15 mouse cellular contexts compared by ENCODE assay signal in genomic region chr3:129729916-129730315, GRCm38 (mm10). TPM values are rescaled to one million over a fixed set of nuclear protein-coding genes. Genes with fewer than 3 reads are reported as not detected.
DNase-seq lines count a peak whose midpoint lies in the region; TF ChIP-seq lines count a peak whose summit lies in the region.
"Had no signal": no experiment of that assay in that cellular context is flagged by ENCODE, and none has a peak within 500 bp of the region (broad histone marks: within the 10 kb centered on the region; RNA-seq: fewer than 3 reads in every experiment).

No protein-coding gene starts in this region.

- H3K4me1 ChIP-seq in heart, adult 2 months (ENCODE audit: control insufficient read depth, insufficient read depth, low read length) = peaks cover 1% of the 10 kb centered on the region; the same call in 1 of the 2 replicates
- peaks cover 6 to 26% of the 10 kb centered on the region in 2 experiments for H3K4me1 ChIP-seq in MEL (ENCODE audit: control insufficient read depth in 1 of 2, insufficient read depth in 2 of 2, low read length in 2 of 2)

- DNase-seq in heart, adult 11 months = peak; percentile 67
- no peak for DNase-seq in heart, adult 2 months
- DNase-seq in MEL (ENCODE audit: low read depth, low spot score) (peak; percentile 77), MEL-GATA-1-ER (ENCODE audit: extremely low read depth, low read depth) (peak; percentile 80)
- DNase-seq in right cerebral cortex, postnatal 25 days = no peak
- no peak for DNase-seq in frontal cortex, postnatal 14 days (ENCODE audit: low spot score in 2 of 2)
- DNase-seq: adrenal gland, adult 8-10 months; cerebellum, adult 11 months; cerebellum, adult 11-12 months; cerebellum, adult 18-20 months; cerebellum, adult 2 months; cerebellum, adult 8-10 months had no signal

- H3K9me3 ChIP-seq in MEL (replicated peaks; ENCODE audit: insufficient read depth, low read length) = no peaks in the 10 kb centered on the region
- H3K9me3 ChIP-seq: G1E had no signal

- no peak overlapping the region for H3K4me3 ChIP-seq in heart, adult 2 months
- peak overlapping the region in 1 of 2 experiments; percentile 42; a peak in 2 of 4 replicates for H3K4me3 ChIP-seq in MEL (ENCODE audit: control insufficient read depth in 1 of 2, insufficient read depth in 1 of 2, low read depth in 2 of 2, low read length in 2 of 2)

- no peak for TF ChIP-seq CTCF in heart, adult 2 months (IDR thresholded peaks at IDR 0.05)
- no peak for TF ChIP-seq CTCF in MEL (IDR thresholded peaks at IDR 0.05 in 2 of 3, conservative IDR thresholded peaks at IDR 0.05 in 1 of 3; ENCODE audit: control insufficient read depth in 1 of 3, insufficient read depth in 1 of 3, low read depth in 2 of 3, low read length in 3 of 3, poor library complexity in 1 of 3, severe bottlenecking in 1 of 3)

- H3K79me2 ChIP-seq in heart, adult 2 months (replicated peaks; ENCODE audit: control insufficient read depth, insufficient read depth, low read length) = no peaks in the 10 kb centered on the region
- H3K79me2 ChIP-seq in MEL (ENCODE audit: control insufficient read depth, insufficient read depth, low read length, poor library complexity) = no peaks in the 10 kb centered on the region; the same call in 1 of the 2 replicates

- TF ChIP-seq POLR2A in heart, adult 2 months (IDR thresholded peaks at IDR 0.05; ENCODE audit: insufficient read depth, low read depth, low read length) = no peak
- no peak for TF ChIP-seq POLR2A in MEL (IDR thresholded peaks at IDR 0.05; ENCODE audit: control insufficient read depth in 1 of 2, insufficient read depth in 1 of 2, low read depth in 1 of 2, low read length in 2 of 2, poor library complexity in 1 of 2)

- H3K27me3 ChIP-seq in heart, adult 2 months (ENCODE audit: control insufficient read depth, insufficient read depth, low read length) = no peaks in the 10 kb centered on the region
- no peaks in the 10 kb centered on the region for H3K27me3 ChIP-seq in MEL (ENCODE audit: control insufficient read depth in 1 of 2, insufficient read depth in 2 of 2, low read length in 2 of 2)
- H3K27me3 ChIP-seq: CH12.LX, Patski had no signal

- no peak overlapping the region for H3K27ac ChIP-seq in heart, adult 2 months
- H3K27ac ChIP-seq in MEL (ENCODE audit: control insufficient read depth, low read depth, low read length) = no peak overlapping the region

- TF ChIP-seq RAD21 in MEL (IDR thresholded peaks at IDR 0.05; ENCODE audit: low read depth, low read length) = no peak

- intact Hi-C loops in heart, adult 2 months (cut with DNase I) = loop anchor here (10.0 kb wide), 3 partner anchors 325 to 1545 kb away; partner anchors contain the start of gene Hadh

- no peaks in the 10 kb centered on the region for H3K36me3 ChIP-seq in heart, adult 2 months (ENCODE audit: control insufficient read depth, insufficient read depth, low read length)
- peaks cover 0 to 20% of the 10 kb centered on the region in 2 experiments; a peak in 2 of 4 replicates for H3K36me3 ChIP-seq in MEL (ENCODE audit: control insufficient read depth in 1 of 2, insufficient read depth in 2 of 2, low read length in 2 of 2)
- H3K36me3 ChIP-seq: G1E had no signal

- TF ChIP-seq EP300 in heart, adult 2 months (IDR thresholded peaks at IDR 0.05; ENCODE audit: insufficient read depth, low read depth, low read length) = no peak
- TF ChIP-seq EP300 in MEL (IDR thresholded peaks at IDR 0.05; ENCODE audit: low read depth in 1 of 2, low read length in 2 of 2) = peak; percentile 50 to 72

- WGBS in heart, adult 2 months = 76% methylated on average over 5 of the region's 5 CpGs

- H3K9ac ChIP-seq in heart, adult 2 months (ENCODE audit: low read depth, low read length) = no peak overlapping the region
- no peak overlapping the region for H3K9ac ChIP-seq in MEL (ENCODE audit: control insufficient read depth, low read depth, low read length, poor library complexity, severe bottlenecking)

TF ChIP-seq in MEL, 35 proteins besides CTCF, POLR2A, EP300 and RAD21:
- TF ChIP-seq GATA1 (IDR thresholded peaks at IDR 0.05; ENCODE audit: low read depth, low read length) = peak; percentile 63
- TF ChIP-seq NELFE (IDR thresholded peaks at IDR 0.05; ENCODE audit: low read depth, low read length) = 0 out of 2 replicates have a peak, but pooled peaks have one; percentile 11
- 0 out of 2 replicates have a peak, but pooled peaks have one; percentile 17 for TF ChIP-seq RCOR1 (IDR thresholded peaks at IDR 0.05; ENCODE audit: low read depth, low read length)
- no peak for TF ChIP-seq E2F4 (IDR thresholded peaks at IDR 0.05; ENCODE audit: borderline replicate concordance, low read depth, low read length)
- no peak for TF ChIP-seq SMC3 (IDR thresholded peaks at IDR 0.05; ENCODE audit: low read depth, low read length)
- TF ChIP-seq TAL1 (IDR thresholded peaks at IDR 0.05; ENCODE audit: low read length) = peak; percentile 22; the same call in 1 of the 2 replicates
TF ChIP-seq in MEL: peak in this region for 4.

RNA-seq across cellular contexts. Expression of gene Egf, which starts 25.2 kb away (rescaled TPM):
- 1 to 10 TPM; 1.3 to 3.1 TPM for total RNA-seq in heart, adult 2 months (2021)
- 5.4 and 12.9 TPM in 2 replicates for polyA plus RNA-seq in heart, adult 2 months (2012; rRNA removed)
- total RNA-seq in MEL (2012; rRNA removed) = 1.5 and 1.8 TPM in 2 replicates
- polyA plus RNA-seq in MEL (2012; ENCODE audit: insufficient read depth in 1 of 2, insufficient read length in 2 of 2, low read depth in 1 of 2, low replicate concordance in 2 of 2, missing spikeins in 1 of 2) = 1 to 10 TPM in 1 of 2 experiments, not detected in 1; 3.1 TPM

Comparison
In these comparisons a context has a peak if more than half of its experiments do, and no peak if none do; other contexts are left out.
1. DNase-seq: peak in heart, adult 11 months (single experiment), MEL (single experiment) and MEL-GATA-1-ER (single experiment); none in heart, adult 2 months (0 of 2), right cerebral cortex, postnatal 25 days (single experiment) and frontal cortex, postnatal 14 days (0 of 2).